Mouse (Mus musculus) liver, embryonic 13.5 days (tissue): Measurements from ENCODE around the gene Trp53tg5. TPM values are rescaled to one million over a fixed set of nuclear protein-coding genes. Genes with fewer than 3 reads are reported as not detected.

ENCODE experiments used
- ATAC-seq: fragments of 200-750 bp; cut with Nextera tagmentation; 2 replicates; pipeline ENCODE4 v1.8.0; 2017; ENCODE audit warnings: low read depth, mild to moderate bottlenecking, moderate number of reproducible peaks, moderate library complexity
- DNase-seq: peaks from one replicate; pipeline ENCODE4 v3.0.0; 2022
- H3K27ac ChIP-seq: fragments of 300-500 bp; sonication (generic); 2 replicates; pipeline ENCODE4 v1.5.1; 2015; ENCODE audit warnings: moderate library complexity, mild to moderate bottlenecking, inconsistent platforms
- H3K27me3 ChIP-seq: fragments of 300-500 bp; sonication (generic); 2 replicates; pipeline ENCODE4 v1.6.1; 2015; ENCODE audit warnings: mild to moderate bottlenecking, inconsistent platforms
- H3K36me3 ChIP-seq: fragments of 300-500 bp; sonication (generic); 2 replicates; pipeline ENCODE4 v1.6.1; 2015; ENCODE audit warnings: mild to moderate bottlenecking, inconsistent platforms
- H3K4me1 ChIP-seq: fragments of 300-500 bp; sonication (generic); replicated peaks from 2 replicates; pipeline ENCODE4 v1.6.1; 2015; ENCODE audit warnings: inconsistent platforms
- H3K4me2 ChIP-seq: fragments of 300-500 bp; sonication (generic); 2 replicates; pipeline ENCODE4 v1.6.1; 2015; ENCODE audit warnings: inconsistent platforms, mild to moderate bottlenecking, moderate library complexity
- H3K4me3 ChIP-seq: fragments of 300-500 bp; sonication (generic); replicated peaks from 2 replicates; pipeline ENCODE4 v1.5.1; 2015; ENCODE audit warnings: mild to moderate bottlenecking, inconsistent platforms
- H3K9ac ChIP-seq: fragments of 300-500 bp; sonication (generic); 2 replicates; pipeline ENCODE4 v1.6.1; 2015; ENCODE audit warnings: mild to moderate bottlenecking, inconsistent platforms
- H3K9me3 ChIP-seq: fragments of 300-500 bp; sonication (generic); replicated peaks from 2 replicates; pipeline ENCODE4 v1.6.1; 2016; ENCODE audit warnings: inconsistent platforms
- WGBS: fragments of 180-500 bp; shearing (Covaris S2); methylation state at CpG from one replicate; pipeline ENCODE4 v1.1.7; 2015; ENCODE audit not compliant: insufficient replicate concordance; 5-methylcytosine and 5-hydroxymethylcytosine counted together
- polyA plus RNA-seq: library from polyadenylated mRNA; unstranded; fragments of >200 nt; fragmentation: Nextera tagmentation; extraction: Ambion mirVana; gene quantifications from 2 replicates; pipeline ENCODE4 v1.2.1, GENCODE M21; 2015

The Trp53tg5 gene
- polyA plus RNA-seq, 1 experiment from 2014 or later, result not detected

DNA sequence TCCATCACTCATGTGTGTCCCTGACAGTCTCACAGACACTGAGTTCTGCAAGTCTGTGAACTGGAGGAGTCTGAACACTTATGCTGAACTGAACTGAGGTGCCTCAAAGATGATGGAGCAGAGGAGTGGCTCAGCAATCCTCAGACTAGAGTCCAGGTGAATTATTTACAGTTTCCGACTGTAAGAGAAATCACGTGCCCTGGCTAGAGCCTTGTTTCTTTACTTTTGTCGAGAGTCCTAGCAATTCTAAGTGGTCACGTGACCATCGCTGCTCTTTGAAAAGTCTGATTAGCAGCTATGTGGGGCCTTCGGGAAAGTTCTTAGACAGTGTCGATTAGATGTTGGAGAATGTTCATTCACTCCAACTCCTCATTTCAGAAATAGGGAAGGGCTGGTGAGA lies 15.6 kb downstream of the Trp53tg5 start:
- DNase-seq, result no peak
- H3K4me3 ChIP-seq, result no peak overlapping the region

DNA sequence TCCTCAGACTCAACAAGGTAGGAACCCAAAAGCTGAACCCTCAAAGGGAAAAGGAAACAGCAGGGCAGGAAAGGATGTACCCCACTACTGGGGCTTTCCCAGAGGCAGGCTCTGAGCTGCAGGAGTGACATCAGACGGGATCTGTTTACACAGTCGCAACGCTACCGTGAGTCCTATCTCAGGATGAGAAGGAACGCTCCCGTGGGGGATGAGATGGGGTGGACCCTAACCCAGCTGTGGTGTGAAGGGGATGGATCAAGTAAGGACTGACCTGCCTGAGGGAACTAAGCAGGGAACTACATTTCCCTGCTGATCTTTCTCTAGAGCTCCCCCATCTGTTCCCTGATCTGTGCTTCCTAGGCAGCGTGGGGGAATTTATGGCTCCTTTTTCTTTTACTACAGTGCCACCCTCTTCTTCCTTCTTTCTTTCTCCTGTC lies 16.6 kb downstream of the Trp53tg5 start, which contains the start of gene Sys1:
Gene Sys1, plus strand, starts transcription at position 101 of the 437 bp plus-strand sequence.
- Histone ChIP-seq H3K9ac (no peak within 1 kb of the TSS), H3K27ac (peak within 1 kb of the TSS; percentile 63), H3K36me3 (no peaks in the 10 kb centered on the region), H3K4me2 (peak within 1 kb of the TSS; percentile 29), H3K4me3 (no peak within 1 kb of the TSS), H3K27me3 (0 out of 2 replicates have a peak, but pooled peaks cover 3% of the 10 kb centered on the region), H3K4me1 (peaks cover 28% of the 10 kb centered on the region), H3K9me3 (no peaks in the 10 kb centered on the region)
- ATAC-seq (no peak), DNase-seq (no peak)
- WGBS, result 7% methylated on average over 7 of the region's 7 CpGs

More for the DNA sequence above, 15.6 kb downstream of the Trp53tg5 start:
- WGBS, result 48% methylated on average over 7 of the region's 7 CpGs
- Histone ChIP-seq H3K9ac (no peak overlapping the region), H3K27me3 (no peaks in the 10 kb centered on the region), H3K36me3 (0 out of 2 replicates have a peak, but pooled peaks cover under 1% of the 10 kb centered on the region), H3K9me3 (no peaks in the 10 kb centered on the region), H3K4me1 (peaks cover 39% of the 10 kb centered on the region), H3K4me2 (no peak overlapping the region), H3K27ac (peak overlapping the region; percentile 63)
- no peak for ATAC-seq

DNA sequence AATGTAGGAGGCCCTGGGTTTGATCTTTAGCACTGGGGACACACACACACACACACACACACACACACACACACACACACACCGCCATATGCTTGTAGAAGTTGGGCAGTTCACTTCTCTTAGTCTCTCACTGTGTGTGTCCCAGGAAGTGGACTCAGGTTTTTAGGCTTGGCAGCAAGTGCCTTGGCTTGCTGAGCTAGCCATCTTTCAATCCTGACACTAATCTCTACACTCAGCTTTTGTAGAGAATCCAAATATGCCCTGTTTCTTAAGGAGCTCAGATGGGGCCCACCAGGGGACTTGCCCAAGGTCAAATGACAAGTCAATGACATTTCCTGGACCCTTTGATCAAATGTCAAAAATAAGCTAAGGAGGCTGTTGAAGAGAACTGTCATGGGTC lies 17.1 kb downstream of the Trp53tg5 start:
- WGBS, result 55% methylated on average over 1 of the region's 1 CpGs
- peak overlapping the region; percentile 29 for H3K4me2 ChIP-seq

DNA sequence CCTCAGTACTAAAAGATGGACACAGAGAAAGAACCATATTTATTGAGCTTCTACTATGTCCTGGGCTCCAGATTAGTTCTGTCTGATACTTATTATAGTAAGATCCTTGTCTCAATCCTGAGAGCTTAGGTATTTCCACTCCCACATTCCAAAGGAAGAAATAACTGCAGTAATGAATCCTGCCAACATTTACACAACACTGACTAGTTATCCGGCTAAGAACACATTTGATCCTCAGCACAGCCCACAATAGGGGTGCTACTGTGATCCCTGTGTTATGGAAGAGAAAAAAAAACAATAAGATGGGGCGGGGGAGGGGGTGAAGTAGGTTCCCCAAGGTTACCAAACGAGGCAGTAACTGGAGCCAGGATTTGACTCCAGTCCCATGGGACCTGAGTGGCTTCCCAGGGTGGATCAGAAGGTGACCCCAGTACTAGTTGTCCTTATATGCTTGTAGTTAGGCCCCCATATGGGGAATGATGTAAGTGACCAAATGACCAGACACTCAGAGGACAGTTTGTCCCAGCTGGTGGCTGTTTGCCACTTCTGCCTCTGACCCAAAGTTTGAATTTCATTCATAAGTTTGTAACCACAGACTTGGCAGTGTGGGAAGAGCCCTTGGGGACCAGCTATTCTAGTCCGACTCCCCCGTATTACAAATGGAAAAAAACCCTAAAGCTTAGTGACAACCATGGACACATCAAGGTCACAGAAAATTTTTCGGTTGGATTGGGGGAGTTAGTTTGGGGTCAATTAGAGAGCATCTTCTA lies 17.9 kb downstream of the Trp53tg5 start:
- Histone ChIP-seq H3K9me3 (no peaks in the 10 kb centered on the region), H3K27ac (no peak overlapping the region), H3K36me3 (no peaks in the 10 kb centered on the region), H3K9ac (no peak overlapping the region), H3K4me1 (peaks cover 24% of the 10 kb centered on the region; the same call in 1 of the 2 replicates), H3K4me2 (no peak overlapping the region), H3K4me3 (no peak overlapping the region), H3K27me3 (0 out of 2 replicates have a peak, but pooled peaks cover 3% of the 10 kb centered on the region)
- DNase-seq, result no peak
- no peak for ATAC-seq
- WGBS, result 52% methylated on average over 6 of the region's 6 CpGs

More for the DNA sequence above, 17.1 kb downstream of the Trp53tg5 start:
- no peak for DNase-seq
- no peak overlapping the region for H3K4me3 ChIP-seq
- peaks cover 24% of the 10 kb centered on the region; the same call in 1 of the 2 replicates for H3K4me1 ChIP-seq
- 0 out of 2 replicates have a peak, but pooled peaks cover 3% of the 10 kb centered on the region for H3K27me3 ChIP-seq
- H3K9ac ChIP-seq, result no peak overlapping the region
- no peak for ATAC-seq
- H3K36me3 ChIP-seq, result no peaks in the 10 kb centered on the region
- no peaks in the 10 kb centered on the region for H3K9me3 ChIP-seq
- H3K27ac ChIP-seq, result peak overlapping the region; percentile 63

DNA sequence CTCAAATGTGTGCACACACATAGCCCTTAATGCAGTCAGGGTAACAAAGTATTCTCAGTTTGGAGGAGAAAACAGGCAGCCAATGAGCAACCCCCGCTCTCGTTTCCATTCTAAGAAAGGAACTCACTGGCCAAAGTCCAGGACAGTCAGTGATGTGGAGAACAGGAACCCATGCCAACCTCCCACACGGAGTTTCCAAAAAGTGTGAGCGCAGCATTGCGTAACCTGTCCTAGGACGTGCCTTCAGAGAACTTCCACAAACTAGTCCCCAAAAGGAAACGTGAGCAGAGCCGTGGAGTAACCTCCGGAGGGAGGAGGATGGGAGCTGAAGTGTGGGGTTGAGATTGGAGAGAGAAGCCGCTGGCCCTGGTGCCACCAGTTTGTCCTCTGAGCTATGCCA lies 18.7 kb downstream of the Trp53tg5 start:
- ATAC-seq, result no peak
- Histone ChIP-seq H3K36me3 (no peaks in the 10 kb centered on the region), H3K4me1 (peaks cover 24% of the 10 kb centered on the region; the same call in 1 of the 2 replicates), H3K4me3 (no peak overlapping the region), H3K27ac (no peak overlapping the region; the same call in 1 of the 2 replicates), H3K9me3 (no peaks in the 10 kb centered on the region), H3K4me2 (no peak overlapping the region), H3K9ac (no peak overlapping the region), H3K27me3 (0 out of 2 replicates have a peak, but pooled peaks cover 3% of the 10 kb centered on the region)
- 48% methylated on average over 10 of the region's 10 CpGs for WGBS
- no peak for DNase-seq

GRCm38 (mm10) chr2:164453887-164454500 lies 19.5 kb downstream of the Trp53tg5 start:
- Histone ChIP-seq H3K9me3 (no peaks in the 10 kb centered on the region), H3K9ac (no peak overlapping the region), H3K4me2 (no peak overlapping the region), H3K4me1 (peaks cover 24% of the 10 kb centered on the region; the same call in 1 of the 2 replicates), H3K36me3 (no peaks in the 10 kb centered on the region), H3K27me3 (0 out of 2 replicates have a peak, but pooled peaks cover 3% of the 10 kb centered on the region), H3K4me3 (no peak overlapping the region), H3K27ac (no peak overlapping the region)
- ATAC-seq (no peak), DNase-seq (no peak)
- 49% methylated on average over 7 of the region's 7 CpGs for WGBS

GRCm38 (mm10) chr2:164453047-164453757 lies 20.3 kb downstream of the Trp53tg5 start:
- no peak overlapping the region for H3K4me2 ChIP-seq
- peaks cover 24% of the 10 kb centered on the region; the same call in 1 of the 2 replicates for H3K4me1 ChIP-seq
- 0 out of 2 replicates have a peak, but pooled peaks cover 3% of the 10 kb centered on the region for H3K27me3 ChIP-seq
- no peak overlapping the region for H3K4me3 ChIP-seq
- no peaks in the 10 kb centered on the region for H3K36me3 ChIP-seq
- ATAC-seq (no peak), DNase-seq (no peak)
- no peak overlapping the region for H3K27ac ChIP-seq
- no peak overlapping the region for H3K9ac ChIP-seq
- no peaks in the 10 kb centered on the region for H3K9me3 ChIP-seq
- 63% methylated on average over 14 of the region's 14 CpGs for WGBS

GRCm38 (mm10) chr2:164452000-164452676 lies 21.4 kb downstream of the Trp53tg5 start:
- Histone ChIP-seq H3K4me2 (no peak overlapping the region), H3K4me3 (no peak overlapping the region), H3K4me1 (peaks cover 24% of the 10 kb centered on the region; the same call in 1 of the 2 replicates), H3K9ac (no peak overlapping the region), H3K27ac (no peak overlapping the region), H3K27me3 (0 out of 2 replicates have a peak, but pooled peaks cover 3% of the 10 kb centered on the region), H3K36me3 (no peaks in the 10 kb centered on the region), H3K9me3 (no peaks in the 10 kb centered on the region)
- ATAC-seq, result no peak
- WGBS, result 43% methylated on average over 13 of the region's 13 CpGs
- DNase-seq, result no peak

- Histone ChIP-seq H3K9me3 (no peaks in the 10 kb centered on the region), H3K27me3 (peaks cover 14% of the 10 kb centered on the region), H3K4me1 (peaks cover 1% of the 10 kb centered on the region; the same call in 1 of the 2 replicates), H3K4me2 (no peak overlapping the region), H3K36me3 (no peaks in the 10 kb centered on the region), H3K27ac (no peak overlapping the region), H3K9ac (no peak overlapping the region), H3K4me3 (no peak overlapping the region)
- no peak for DNase-seq
- ATAC-seq, result no peak
- WGBS, result 70% methylated on average over 14 of the region's 14 CpGs
These were observed 24.0 kb downstream of the Trp53tg5 start for GRCm38 (mm10) chr2:164449341-164450042.

GRCm38 (mm10) chr2:164448921-164449320 lies 24.6 kb downstream of the Trp53tg5 start:
- 63% methylated on average over 5 of the region's 5 CpGs for WGBS
- ATAC-seq (no peak), DNase-seq (no peak)
- H3K4me3 ChIP-seq, result no peak overlapping the region
- H3K4me1 ChIP-seq, result no peaks in the 10 kb centered on the region; the same call in 1 of the 2 replicates
- H3K27ac ChIP-seq, result no peak overlapping the region
- H3K36me3 ChIP-seq, result no peaks in the 10 kb centered on the region
- H3K9ac ChIP-seq, result no peak overlapping the region
- H3K27me3 ChIP-seq, result peaks cover 20% of the 10 kb centered on the region
- no peaks in the 10 kb centered on the region for H3K9me3 ChIP-seq
- H3K4me2 ChIP-seq, result no peak overlapping the region
